Mouse (Mus musculus) MEL (cell line): ENCODE measurements around the gene Lamb1. TPM values are rescaled to one million over a fixed set of nuclear protein-coding genes. Genes with fewer than 3 reads are reported as not detected.

Experiments
- DNase-seq: peaks from one replicate; pipeline ENCODE4 v3.0.0; 2011; ENCODE audit warnings: low read depth, low spot score
- H3K27ac ChIP-seq: 2 replicates; pipeline ENCODE4 v1.5.1; 2012; ENCODE audit warnings: low read depth, mild to moderate bottlenecking, control low read depth, low read length, moderate library complexity; ENCODE audit not compliant: control insufficient read depth
- H3K27me3 ChIP-seq, 2 experiments: fragments of 150-350 bp in 1 of 2; sonication (generic) in 1 of 2; 2 replicates each; pipeline ENCODE4 v1.6.1; 2012; ENCODE audit warnings: low read length in 2 of 2, mild to moderate bottlenecking in 2 of 2, improper control_type of control experiment in 1 of 2, moderate library complexity in 1 of 2; ENCODE audit not compliant: insufficient read depth in 2 of 2, control insufficient read depth in 1 of 2
- H3K36me3 ChIP-seq, 2 experiments: 2 replicates each; pipeline ENCODE4 v1.6.1; 2012 to 2014; ENCODE audit warnings: low read length in 2 of 2, improper control_type of control experiment in 1 of 2, inconsistent platforms in 1 of 2, mild to moderate bottlenecking in 1 of 2; ENCODE audit not compliant: insufficient read depth in 2 of 2, control insufficient read depth in 1 of 2
- H3K4me1 ChIP-seq, 2 experiments: fragments of 150-350 bp in 1 of 2; sonication (generic) in 1 of 2; 2 replicates each; pipeline ENCODE4 v1.6.1; 2012; ENCODE audit warnings: low read length in 2 of 2, improper control_type of control experiment in 1 of 2, mild to moderate bottlenecking in 1 of 2; ENCODE audit not compliant: insufficient read depth in 2 of 2, control insufficient read depth in 1 of 2
- H3K4me3 ChIP-seq, 2 experiments: fragments of 150-350 bp in 1 of 2; sonication (generic) in 1 of 2; 2 replicates each; pipeline ENCODE4 v1.5.1; 2012; ENCODE audit warnings: low read depth in 2 of 2, low read length in 2 of 2, mild to moderate bottlenecking in 2 of 2, moderate library complexity in 2 of 2, control low read depth in 1 of 2, improper control_type of control experiment in 1 of 2; ENCODE audit not compliant: control insufficient read depth in 1 of 2, insufficient read depth in 1 of 2
- H3K79me2 ChIP-seq: 2 replicates; pipeline ENCODE4 v1.6.1; 2012; ENCODE audit warnings: mild to moderate bottlenecking, low read length, moderate library complexity; ENCODE audit not compliant: control insufficient read depth, poor library complexity, insufficient read depth
- H3K9ac ChIP-seq: 2 replicates; pipeline ENCODE4 v1.6.1; 2012; ENCODE audit warnings: low read depth, mild to moderate bottlenecking, control low read depth, low read length, moderate library complexity; ENCODE audit not compliant: control insufficient read depth, poor library complexity, severe bottlenecking
- H3K9me3 ChIP-seq: fragments of 150-350 bp; sonication (generic); replicated peaks from 2 replicates; pipeline ENCODE4 v1.6.1; 2012; ENCODE audit warnings: mild to moderate bottlenecking, low read length, improper control_type of control experiment, moderate library complexity; ENCODE audit not compliant: insufficient read depth
- BHLHE40 ChIP-seq: IDR thresholded peaks from 2 replicates; pipeline ENCODE4 v1.6.1; 2012; ENCODE audit warnings: low read depth, mild to moderate bottlenecking, inconsistent platforms, low read length, improper control_type of control experiment, borderline replicate concordance
- CHD2 ChIP-seq: IDR thresholded peaks from 2 replicates; pipeline ENCODE4 v1.6.1; 2011; ENCODE audit warnings: low read length, improper control_type of control experiment
- CTCF ChIP-seq, 3 experiments: IDR thresholded peaks in 2 of 3; conservative IDR thresholded peaks in 1 of 3; 2 replicates each; pipeline ENCODE4 v1.5.1; 2011 to 2012; ENCODE audit warnings: low read length in 3 of 3, low read depth in 2 of 3, mild to moderate bottlenecking in 2 of 3, improper control_type of control experiment in 1 of 3, inconsistent platforms in 1 of 3, mixed read lengths in 1 of 3, moderate library complexity in 1 of 3; ENCODE audit not compliant: control insufficient read depth in 1 of 3, insufficient read depth in 1 of 3, poor library complexity in 1 of 3, severe bottlenecking in 1 of 3
- ELF1 ChIP-seq: IDR thresholded peaks from 2 replicates; pipeline ENCODE4 v1.6.1; 2014; ENCODE audit warnings: low read depth, mild to moderate bottlenecking, inconsistent platforms, low read length, improper control_type of control experiment, moderate library complexity
- EP300 ChIP-seq, 2 experiments: IDR thresholded peaks; 2 replicates each; pipeline ENCODE4 v1.6.1; 2011; ENCODE audit warnings: improper control_type of control experiment in 2 of 2, low read length in 2 of 2, low read depth in 1 of 2, mild to moderate bottlenecking in 1 of 2
- GATA1 ChIP-seq: IDR thresholded peaks from 2 replicates; pipeline ENCODE4 v1.6.1; 2011; ENCODE audit warnings: low read depth, low read length, improper control_type of control experiment
- HCFC1 ChIP-seq: IDR thresholded peaks from 2 replicates; pipeline ENCODE4 v1.6.1; 2012; ENCODE audit warnings: low read depth, mild to moderate bottlenecking, inconsistent platforms, low read length, improper control_type of control experiment, moderate library complexity
- KAT2A ChIP-seq: conservative IDR thresholded peaks from 2 replicates; pipeline ENCODE4 v1.6.1; 2012; ENCODE audit warnings: low read depth, low read length, improper control_type of control experiment, inconsistent platforms
- MYB ChIP-seq: IDR thresholded peaks from 2 replicates; pipeline ENCODE4 v1.6.1; 2011; ENCODE audit warnings: mild to moderate bottlenecking, low read depth, low read length, improper control_type of control experiment
- NELFE ChIP-seq: IDR thresholded peaks from 2 replicates; pipeline ENCODE4 v1.6.1; 2011; ENCODE audit warnings: low read depth, low read length, improper control_type of control experiment
- NRF1 ChIP-seq: IDR thresholded peaks from 2 replicates; pipeline ENCODE4 v1.6.1; 2014; ENCODE audit warnings: low read depth, mild to moderate bottlenecking, inconsistent platforms, low read length, improper control_type of control experiment, moderate library complexity; ENCODE audit not compliant: poor library complexity, insufficient read depth, severe bottlenecking
- POLR2AphosphoS2 ChIP-seq: IDR thresholded peaks from 2 replicates; pipeline ENCODE4 v1.6.1; 2011; ENCODE audit warnings: low read length, improper control_type of control experiment
- POLR2AphosphoS5 ChIP-seq: IDR thresholded peaks from 2 replicates; pipeline ENCODE4 v1.6.1; 2012; ENCODE audit warnings: low read depth, borderline replicate concordance, mild to moderate bottlenecking, inconsistent platforms, low read length, moderate library complexity, mixed read lengths
- RAD21 ChIP-seq: IDR thresholded peaks from 2 replicates; pipeline ENCODE4 v1.6.1; 2011; ENCODE audit warnings: mild to moderate bottlenecking, low read depth, low read length, improper control_type of control experiment
- RCOR1 ChIP-seq: IDR thresholded peaks from 2 replicates; pipeline ENCODE4 v1.6.1; 2012; ENCODE audit warnings: low read depth, mild to moderate bottlenecking, inconsistent platforms, low read length, improper control_type of control experiment
- SMC3 ChIP-seq: IDR thresholded peaks from 2 replicates; pipeline ENCODE4 v1.6.1; 2011; ENCODE audit warnings: low read depth, low read length, improper control_type of control experiment
- TAL1 ChIP-seq: IDR thresholded peaks from 2 replicates; pipeline ENCODE4 v1.6.1; 2012; ENCODE audit warnings: mild to moderate bottlenecking, inconsistent platforms, low read length, moderate library complexity, mixed read lengths
- TBP ChIP-seq: IDR thresholded peaks from 2 replicates; pipeline ENCODE4 v1.8.0; 2011; ENCODE audit warnings: low read depth, low read length, improper control_type of control experiment
- TCF12 ChIP-seq: IDR thresholded peaks from 2 replicates; pipeline ENCODE4 v1.6.1; 2014; ENCODE audit warnings: low read depth, mild to moderate bottlenecking, inconsistent platforms, low read length, improper control_type of control experiment, moderate library complexity
- UBTF ChIP-seq: IDR thresholded peaks from 2 replicates; pipeline ENCODE4 v1.6.1; 2012; ENCODE audit warnings: low read depth, mild to moderate bottlenecking, inconsistent platforms, low read length, improper control_type of control experiment, moderate library complexity, borderline replicate concordance; ENCODE audit not compliant: insufficient read depth
- USF2 ChIP-seq, 2 experiments: IDR thresholded peaks; 2 replicates each; pipeline ENCODE4 v1.6.1; 2011 to 2012; ENCODE audit warnings: improper control_type of control experiment in 2 of 2, low read length in 2 of 2, borderline replicate concordance in 1 of 2, inconsistent platforms in 1 of 2, low read depth in 1 of 2, mild to moderate bottlenecking in 1 of 2; ENCODE audit not compliant: insufficient read depth in 1 of 2
- ZC3H11A ChIP-seq: IDR thresholded peaks from 2 replicates; pipeline ENCODE4 v1.6.1; 2012; ENCODE audit warnings: low read depth, mild to moderate bottlenecking, inconsistent platforms, low read length, improper control_type of control experiment
- ZNF384 ChIP-seq: IDR thresholded peaks from 2 replicates; pipeline ENCODE4 v1.6.1; 2012; ENCODE audit warnings: low read depth, mild to moderate bottlenecking, inconsistent platforms, low read length, improper control_type of control experiment
- polyA plus RNA-seq, 2 experiments: library from polyadenylated mRNA; stranded (reverse) in 1 of 2; unstranded in 1 of 2; fragments of >175 nt in 1 of 2; fragments of >200 nt in 1 of 2; gene quantifications; 2 replicates each; pipeline versions ENCODE4 v1.2.1 to v1.2.4; 2012; ENCODE audit warnings: low replicate concordance in 2 of 2, low read depth in 1 of 2; ENCODE audit not compliant: insufficient read length in 2 of 2, insufficient read depth in 1 of 2, missing spikeins in 1 of 2
- total RNA-seq: library from RNA; depleted of rRNA; stranded (reverse); fragments of 300-350 nt; gene quantifications from 2 replicates; pipeline ENCODE4 v1.2.3, GENCODE M21; 2012

The Lamb1 gene
- total and polyA plus RNA-seq, 3 experiments, result 0.03 TPM; not detected in 2

GRCm38 (mm10) chr12:31227167-31227566 is 37.9 kb upstream of the Lamb1 start:
- no peaks in the 10 kb centered on the region for H3K79me2 ChIP-seq
- no peaks in the 10 kb centered on the region for H3K4me1 ChIP-seq
- TF ChIP-seq RCOR1 (no peak), CTCF (IDR thresholded peaks at IDR 0.05 in 2 of 3, conservative IDR thresholded peaks at IDR 0.05 in 1 of 3; ENCODE audit: control insufficient read depth in 1 of 3, insufficient read depth in 1 of 3, low read depth in 2 of 3, low read length in 3 of 3, poor library complexity in 1 of 3, severe bottlenecking in 1 of 3) (no peak), POLR2AphosphoS5 (no peak), SMC3 (no peak), HCFC1 (no peak), ELF1 (no peak), USF2 (IDR thresholded peaks at IDR 0.05; ENCODE audit: borderline replicate concordance in 1 of 2, insufficient read depth in 1 of 2, low read depth in 1 of 2, low read length in 2 of 2) (no peak), BHLHE40 (no peak), NRF1 (no peak), GATA1 (no peak), CHD2 (no peak), ZC3H11A (no peak), TAL1 (no peak), ZNF384 (no peak)
- H3K27me3 ChIP-seq, result peaks cover 0 to 3% of the 10 kb centered on the region in 2 experiments; a peak in 1 of 4 replicates
- H3K27ac ChIP-seq, result no peak overlapping the region
- H3K36me3 ChIP-seq, result no peaks in the 10 kb centered on the region
- H3K9me3 ChIP-seq, result no peaks in the 10 kb centered on the region
- no peak overlapping the region for H3K9ac ChIP-seq
- no peak for DNase-seq
- no peak overlapping the region for H3K4me3 ChIP-seq

- Histone ChIP-seq H3K36me3 (no peaks in the 10 kb centered on the region), H3K9me3 (no peaks in the 10 kb centered on the region), H3K27ac (no peak overlapping the region), H3K4me1 (no peaks in the 10 kb centered on the region), H3K79me2 (no peaks in the 10 kb centered on the region), H3K9ac (no peak overlapping the region), H3K4me3 (no peak overlapping the region), H3K27me3 (peaks cover 0 to 3% of the 10 kb centered on the region in 2 experiments; a peak in 1 of 4 replicates)
- DNase-seq, result no peak
- TF ChIP-seq RAD21, result no peak
- no peak for TF ChIP-seq KAT2A
- no peak for TF ChIP-seq GATA1
- TF ChIP-seq ELF1, result no peak
- TF ChIP-seq CTCF (IDR thresholded peaks at IDR 0.05 in 2 of 3, conservative IDR thresholded peaks at IDR 0.05 in 1 of 3; ENCODE audit: control insufficient read depth in 1 of 3, insufficient read depth in 1 of 3, low read depth in 2 of 3, low read length in 3 of 3, poor library complexity in 1 of 3, severe bottlenecking in 1 of 3), result no peak
- no peak for TF ChIP-seq TBP
- TF ChIP-seq MYB, result no peak
- TF ChIP-seq POLR2AphosphoS2, result no peak
- no peak for TF ChIP-seq EP300 (IDR thresholded peaks at IDR 0.05; ENCODE audit: low read depth in 1 of 2, low read length in 2 of 2)
- TF ChIP-seq SMC3, result no peak
- TF ChIP-seq UBTF, result no peak
- no peak for TF ChIP-seq TCF12
- TF ChIP-seq NELFE, result no peak
Observed at GRCm38 (mm10) chr12:31228878-31229277, 36.2 kb upstream of the Lamb1 start.
